Mouse (Mus musculus): ENCODE results near the gene Sgpl1. TPM values are rescaled to one million over a fixed set of nuclear protein-coding genes. Genes with fewer than 3 reads are reported as not detected.
A peak's percentile ranks its signal among the peaks of the same experiment; 100 is the strongest.

Gene Sgpl1
- polyA plus RNA-seq, 1 experiment from 2014 or later: 119 TPM

- 0 out of 2 replicates have a peak, but pooled peaks cover 4% of the 10 kb centered on the region for H3K4me1 ChIP-seq (replicated peaks; ENCODE audit: control insufficient read depth, insufficient read depth, low read length)
- no peaks in the 10 kb centered on the region for H3K36me3 ChIP-seq (ENCODE audit: control insufficient read depth, insufficient read depth)
- no peak overlapping the region for H3K9ac ChIP-seq (ENCODE audit: low read depth, low read length)
- TF ChIP-seq CTCF (IDR thresholded peaks at IDR 0.05; ENCODE audit: low read depth): no peak
- no peaks in the 10 kb centered on the region for H3K27me3 ChIP-seq (replicated peaks; ENCODE audit: control insufficient read depth, insufficient read depth, low read length)
- no peaks in the 10 kb centered on the region for H3K9me3 ChIP-seq (ENCODE audit: control insufficient read depth)
- no peak overlapping the region for H3K27ac ChIP-seq (ENCODE audit: low read depth, low read length)
- ATAC-seq: no peak
- no peak overlapping the region for H3K4me3 ChIP-seq (ENCODE audit: low read depth, low read length)
- WGBS: 17% methylated on average over 13 of the region's 13 CpGs
- peak overlapping the region; percentile 44 for H3K4me2 ChIP-seq (replicated peaks; ENCODE audit: low read depth)
Observed at GRCm38 (mm10) chr10:61069248-61069647, 78.3 kb downstream of the Sgpl1 start.

- no peaks in the 10 kb centered on the region for H3K27me3 ChIP-seq (replicated peaks; ENCODE audit: control insufficient read depth, insufficient read depth, low read length)
- 17% methylated on average over 8 of the region's 8 CpGs for WGBS
Observed at GRCm38 (mm10) chr10:61068436-61069192, 78.9 kb downstream of the Sgpl1 start.

GRCm38 (mm10) chr10:61065287-61066005 is 82.1 kb downstream of the Sgpl1 start:
- H3K9ac ChIP-seq (ENCODE audit: low read depth, low read length): no peak overlapping the region
- TF ChIP-seq CTCF (IDR thresholded peaks at IDR 0.05; ENCODE audit: low read depth): no peak
- WGBS: 55% methylated on average over 13 of the region's 13 CpGs
- no peak overlapping the region for H3K27ac ChIP-seq (ENCODE audit: low read depth, low read length)
- no peaks in the 10 kb centered on the region for H3K9me3 ChIP-seq (ENCODE audit: control insufficient read depth)
- no peaks in the 10 kb centered on the region for H3K36me3 ChIP-seq (ENCODE audit: control insufficient read depth, insufficient read depth)
- no peak overlapping the region for H3K4me3 ChIP-seq (ENCODE audit: low read depth, low read length)
- H3K4me1 ChIP-seq (replicated peaks; ENCODE audit: control insufficient read depth, insufficient read depth, low read length): 0 out of 2 replicates have a peak, but pooled peaks cover 4% of the 10 kb centered on the region
- no peak for ATAC-seq
- H3K4me2 ChIP-seq (replicated peaks; ENCODE audit: low read depth): no peak overlapping the region
- no peaks in the 10 kb centered on the region for H3K27me3 ChIP-seq (replicated peaks; ENCODE audit: control insufficient read depth, insufficient read depth, low read length)

More at GRCm38 (mm10) chr10:61068436-61069192, 78.9 kb downstream of the Sgpl1 start:
- H3K4me2 ChIP-seq (replicated peaks; ENCODE audit: low read depth): peak overlapping the region; percentile 44
- ATAC-seq: peak; percentile 50; the same call in 1 of the 2 replicates
- no peak overlapping the region for H3K27ac ChIP-seq (ENCODE audit: low read depth, low read length)
- H3K4me3 ChIP-seq (ENCODE audit: low read depth, low read length): no peak overlapping the region
- H3K4me1 ChIP-seq (replicated peaks; ENCODE audit: control insufficient read depth, insufficient read depth, low read length): 0 out of 2 replicates have a peak, but pooled peaks cover 4% of the 10 kb centered on the region
- H3K9me3 ChIP-seq (ENCODE audit: control insufficient read depth): no peaks in the 10 kb centered on the region
- TF ChIP-seq CTCF (IDR thresholded peaks at IDR 0.05; ENCODE audit: low read depth): peak; percentile 91
- no peak overlapping the region for H3K9ac ChIP-seq (ENCODE audit: low read depth, low read length)
- no peaks in the 10 kb centered on the region for H3K36me3 ChIP-seq (ENCODE audit: control insufficient read depth, insufficient read depth)

- no peaks in the 10 kb centered on the region for H3K27me3 ChIP-seq (replicated peaks; ENCODE audit: control insufficient read depth, insufficient read depth, low read length)
- H3K4me2 ChIP-seq (replicated peaks; ENCODE audit: low read depth): no peak overlapping the region
- no peak overlapping the region for H3K27ac ChIP-seq (ENCODE audit: low read depth, low read length)
- H3K4me1 ChIP-seq (replicated peaks; ENCODE audit: control insufficient read depth, insufficient read depth, low read length): peaks cover 4% of the 10 kb centered on the region; the same call in 1 of the 2 replicates
- no peak overlapping the region for H3K4me3 ChIP-seq (ENCODE audit: low read depth, low read length)
- H3K9me3 ChIP-seq (ENCODE audit: control insufficient read depth): no peaks in the 10 kb centered on the region
- no peak overlapping the region for H3K9ac ChIP-seq (ENCODE audit: low read depth, low read length)
- no peak for TF ChIP-seq CTCF (IDR thresholded peaks at IDR 0.05; ENCODE audit: low read depth)
- 38% methylated on average over 8 of the region's 8 CpGs for WGBS
- H3K36me3 ChIP-seq (ENCODE audit: control insufficient read depth, insufficient read depth): no peaks in the 10 kb centered on the region
- ATAC-seq: peak; percentile 14; the same call in 1 of the 2 replicates
Observed at GRCm38 (mm10) chr10:61064635-61065034, 82.9 kb downstream of the Sgpl1 start.

GRCm38 (mm10) chr10:61063271-61063864 is 84.1 kb downstream of the Sgpl1 start:
- no peak for ATAC-seq

More at GRCm38 (mm10) chr10:61063271-61063864, 84.1 kb downstream of the Sgpl1 start:
- H3K4me3 ChIP-seq (ENCODE audit: low read depth, low read length): no peak overlapping the region
- H3K9me3 ChIP-seq (ENCODE audit: control insufficient read depth): no peaks in the 10 kb centered on the region
- H3K4me1 ChIP-seq (replicated peaks; ENCODE audit: control insufficient read depth, insufficient read depth, low read length): no peaks in the 10 kb centered on the region; the same call in 1 of the 2 replicates
- no peak overlapping the region for H3K9ac ChIP-seq (ENCODE audit: low read depth, low read length)
- H3K27ac ChIP-seq (ENCODE audit: low read depth, low read length): no peak overlapping the region
- no peaks in the 10 kb centered on the region for H3K27me3 ChIP-seq (replicated peaks; ENCODE audit: control insufficient read depth, insufficient read depth, low read length)
- WGBS: 88% methylated on average over 10 of the region's 10 CpGs
- H3K36me3 ChIP-seq (ENCODE audit: control insufficient read depth, insufficient read depth): no peaks in the 10 kb centered on the region
- no peak overlapping the region for H3K4me2 ChIP-seq (replicated peaks; ENCODE audit: low read depth)
- TF ChIP-seq CTCF (IDR thresholded peaks at IDR 0.05; ENCODE audit: low read depth): no peak
